Mouse (Mus musculus) kidney, postnatal 14 days (tissue): ENCODE data around the gene Sv2a.

Experiments used
- DNase-seq: peaks from one replicate; pipeline ENCODE4 v3.0.0; 2022; ENCODE audit warnings: mixed read lengths

The Sv2a gene

DNA sequence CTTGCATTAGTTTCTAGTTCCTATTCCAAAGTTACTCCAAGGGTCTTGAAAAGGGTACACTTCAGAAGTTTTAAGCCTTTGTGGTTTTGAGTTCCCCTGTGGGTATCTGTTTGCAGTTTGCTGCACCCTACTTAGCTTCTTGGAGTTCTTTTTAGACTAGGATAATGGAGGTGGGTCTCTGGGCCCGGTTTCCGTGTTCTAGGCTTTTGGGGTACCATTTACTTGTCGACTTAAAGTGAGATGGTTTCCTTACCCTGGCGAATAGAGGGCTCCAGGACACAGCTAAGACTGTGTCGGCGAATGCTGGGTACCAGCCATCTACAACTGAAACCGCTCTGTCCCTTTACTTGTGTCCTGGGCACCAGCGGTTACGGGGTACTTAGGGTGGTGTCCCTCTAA lies 40.7 kb downstream of the Sv2a start:
- no peak for DNase-seq

GRCm38 (mm10) chr3:96222774-96223173 lies 41.8 kb downstream of the Sv2a start:
- no peak for DNase-seq

DNA sequence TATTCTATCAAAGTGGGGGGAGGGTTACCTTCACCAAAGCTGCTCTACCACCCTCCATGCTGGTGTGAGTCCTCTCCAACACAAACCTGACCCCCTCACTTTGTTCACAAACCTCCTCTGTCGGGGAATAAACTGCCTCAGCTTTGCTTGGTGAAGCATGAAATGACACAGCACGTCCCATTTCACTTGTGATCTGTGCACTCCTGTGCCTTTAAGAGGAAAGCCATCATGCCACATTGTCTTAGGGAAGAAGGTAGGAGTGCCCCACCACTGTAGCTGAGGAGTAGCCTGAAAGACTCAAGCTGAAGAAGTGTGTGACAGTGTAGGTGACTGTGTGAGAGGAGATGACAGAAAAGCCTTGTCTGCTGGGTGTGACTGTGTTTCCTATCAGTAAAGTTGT lies 44.5 kb downstream of the Sv2a start:
- DNase-seq: no peak

- no peak for DNase-seq
Observed at GRCm38 (mm10) chr3:96226695-96227648, 46.0 kb downstream of the Sv2a start.

DNA sequence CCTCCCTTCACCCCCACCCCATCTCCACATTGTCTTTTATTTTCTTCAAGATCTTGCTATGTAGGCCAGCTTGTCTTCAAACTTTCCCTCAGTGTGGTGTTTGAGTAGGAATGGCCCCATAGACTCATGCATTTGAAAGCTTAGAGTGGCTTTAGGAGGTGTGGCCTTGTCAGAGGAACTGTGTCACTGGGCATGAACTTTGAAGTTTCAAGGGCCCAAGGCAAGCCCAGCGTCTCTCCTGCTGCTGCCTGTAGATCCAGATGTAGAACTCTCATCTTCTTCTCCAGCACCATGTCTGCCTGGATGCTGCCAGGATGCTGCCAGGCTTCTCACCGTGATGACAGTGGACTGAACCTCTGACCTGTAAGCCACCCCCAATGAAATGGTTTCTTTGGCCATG lies 47.9 kb downstream of the Sv2a start:
- no peak for DNase-seq

DNA sequence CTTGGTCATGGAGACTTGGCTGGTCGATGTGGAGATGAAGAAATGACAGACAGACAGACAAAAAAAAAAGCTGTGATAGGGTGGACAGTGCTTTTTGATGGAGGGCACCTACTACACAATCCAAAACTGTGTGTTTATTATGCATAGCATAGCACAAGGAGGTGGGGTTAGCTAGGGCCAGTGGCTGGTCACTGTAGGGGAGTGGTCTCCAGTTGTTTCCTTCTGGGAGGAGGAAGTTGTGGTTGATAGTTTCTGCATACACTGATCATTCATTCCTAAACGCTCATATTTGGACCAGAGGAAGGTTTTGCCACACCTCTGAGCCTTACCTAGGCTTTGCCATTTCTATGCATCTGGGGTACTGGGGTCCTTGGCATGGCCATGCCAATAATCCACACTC lies 49.5 kb downstream of the Sv2a start:
- no peak for DNase-seq

DNA sequence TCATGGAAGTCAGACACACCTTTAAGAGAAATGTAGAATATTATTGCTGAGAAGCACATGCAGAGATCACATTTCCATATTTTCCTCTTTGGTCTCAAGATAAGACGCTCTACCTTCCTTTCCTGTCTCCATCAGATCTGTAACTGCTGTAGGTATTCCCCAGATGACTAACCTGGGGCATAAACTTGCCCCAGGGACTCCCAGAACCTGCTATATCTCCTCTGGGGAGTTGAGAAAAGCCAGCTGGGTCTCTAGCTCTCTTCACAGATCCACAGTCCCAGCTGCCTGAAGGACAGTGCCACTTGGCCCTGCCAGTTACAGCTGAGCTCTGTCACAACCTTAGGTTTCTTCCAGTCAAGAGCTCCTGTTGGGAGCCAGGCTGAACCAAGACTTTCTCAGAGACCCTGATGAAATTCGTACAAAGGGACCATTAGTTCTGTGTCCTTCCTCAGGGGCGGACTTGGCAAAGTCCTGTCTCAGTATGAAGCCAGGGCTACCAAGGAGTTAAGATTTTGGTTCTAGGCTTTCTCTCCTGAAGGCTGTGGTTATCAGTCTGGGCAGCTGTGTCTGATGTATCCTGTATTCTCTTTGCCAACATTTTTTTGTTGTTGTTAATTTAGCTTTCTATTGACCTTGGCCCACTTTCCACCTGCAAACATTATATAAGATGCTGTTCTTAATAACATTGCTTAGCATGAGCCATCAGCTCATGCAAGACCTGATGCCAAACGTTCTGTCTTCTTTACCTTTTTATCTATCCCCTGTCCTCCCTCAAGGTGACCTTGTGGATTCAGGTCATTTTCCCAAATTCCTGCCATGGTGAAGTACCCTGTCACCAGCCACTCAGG lies 50.2 kb downstream of the Sv2a start:
- DNase-seq: no peak

GRCm38 (mm10) chr3:96231758-96232120 lies 50.8 kb downstream of the Sv2a start:
- no peak for DNase-seq

DNA sequence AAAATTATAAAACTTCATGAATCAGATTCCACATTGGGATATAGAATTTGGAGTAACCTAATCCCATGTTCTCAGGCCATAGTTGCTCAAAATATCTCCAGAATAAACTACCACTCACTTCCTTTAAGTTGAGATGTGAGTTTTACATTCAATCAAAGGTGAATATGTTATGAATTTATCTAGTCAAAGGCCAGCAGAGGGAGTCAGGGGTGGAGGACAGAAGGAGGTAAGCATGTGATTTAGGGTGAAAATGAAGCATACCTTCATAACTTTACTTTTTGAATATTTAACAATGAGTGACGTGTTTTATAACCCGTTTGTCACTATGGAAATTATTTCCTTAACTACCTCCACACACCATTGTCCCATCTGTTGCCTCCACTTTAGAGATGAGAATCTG lies 54.0 kb downstream of the Sv2a start:
- no peak for DNase-seq

GRCm38 (mm10) chr3:96235836-96236235 lies 54.9 kb downstream of the Sv2a start:
- no peak for DNase-seq

DNA sequence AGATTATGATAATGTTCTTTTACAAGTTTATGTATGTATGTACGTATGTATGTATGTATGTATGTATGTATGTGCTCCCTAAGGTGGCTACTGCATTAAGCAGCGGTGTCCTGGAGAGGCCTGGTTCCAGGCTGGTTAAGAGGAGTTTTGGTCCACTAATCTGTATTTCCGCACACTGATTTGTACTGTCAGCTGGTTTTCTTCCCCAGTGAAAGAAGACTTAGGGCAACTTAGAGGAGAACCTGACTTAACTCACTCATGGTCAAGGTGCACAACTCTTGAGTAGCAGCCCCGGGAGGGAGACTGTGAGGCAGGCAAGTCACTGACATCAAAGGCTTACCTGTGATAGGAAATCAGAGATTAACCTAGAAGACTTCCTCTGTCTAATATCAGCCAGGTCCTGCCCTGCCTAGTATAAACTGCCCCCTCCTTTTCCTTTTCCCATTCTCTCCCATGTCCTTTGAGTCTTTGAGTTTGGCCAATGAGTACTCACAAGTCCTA lies 55.9 kb downstream of the Sv2a start:
- no peak for DNase-seq

DNA sequence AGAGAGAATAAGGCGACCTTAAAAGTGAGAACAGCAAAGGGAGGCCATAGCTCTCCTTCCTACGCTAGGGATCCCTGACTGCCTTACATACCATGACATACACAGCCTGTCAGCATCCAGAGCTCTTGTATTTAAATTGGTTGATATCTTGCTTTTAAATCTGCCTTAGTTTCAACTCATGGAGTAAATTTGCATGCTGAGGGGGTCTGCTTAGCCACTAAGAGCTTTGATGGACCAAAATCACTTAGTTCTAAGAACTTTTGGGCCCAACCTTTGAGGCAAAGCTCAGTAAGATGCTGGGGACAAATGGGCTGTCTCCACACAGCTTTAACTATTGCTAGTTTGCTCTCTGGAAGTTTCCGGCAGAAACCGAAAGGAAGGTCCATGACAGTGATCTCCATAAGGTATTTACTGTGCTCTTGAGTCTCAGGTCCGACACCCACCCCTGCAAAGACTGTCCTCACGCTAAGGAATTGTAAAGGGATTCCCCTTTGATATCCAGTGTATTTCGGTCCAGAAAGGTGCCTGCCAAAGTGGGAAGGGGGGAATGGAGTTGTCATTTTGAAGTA lies 56.5 kb downstream of the Sv2a start:
- no peak for DNase-seq

DNA sequence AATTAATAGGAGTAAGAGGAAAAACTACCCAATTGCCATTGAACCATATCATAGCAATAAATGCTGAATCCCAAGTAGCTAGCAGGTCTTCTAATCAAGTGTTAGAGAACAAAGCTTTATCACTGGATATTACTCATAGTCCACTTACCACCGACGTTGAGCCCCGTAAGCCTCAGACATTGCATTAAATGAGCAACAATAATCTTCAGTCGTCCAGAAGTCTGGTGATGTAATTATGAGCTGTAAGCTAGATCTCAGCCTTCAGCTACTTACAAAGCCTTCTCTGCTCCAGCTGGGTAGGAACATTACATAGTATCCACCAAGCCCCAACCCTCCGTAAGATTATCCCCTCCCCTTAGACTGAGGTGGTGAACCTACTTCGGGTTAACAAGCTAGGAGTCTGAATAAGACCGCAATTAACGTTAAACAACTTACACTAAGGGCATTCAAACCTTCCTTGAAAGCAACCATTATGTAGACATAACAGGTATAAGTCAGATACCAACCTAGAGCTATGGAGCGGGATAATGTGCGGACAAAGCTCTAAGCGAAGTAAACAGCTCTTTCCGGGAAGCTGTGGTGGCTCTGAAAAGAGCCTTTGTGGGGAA lies 57.1 kb downstream of the Sv2a start:
- no peak for DNase-seq

DNA sequence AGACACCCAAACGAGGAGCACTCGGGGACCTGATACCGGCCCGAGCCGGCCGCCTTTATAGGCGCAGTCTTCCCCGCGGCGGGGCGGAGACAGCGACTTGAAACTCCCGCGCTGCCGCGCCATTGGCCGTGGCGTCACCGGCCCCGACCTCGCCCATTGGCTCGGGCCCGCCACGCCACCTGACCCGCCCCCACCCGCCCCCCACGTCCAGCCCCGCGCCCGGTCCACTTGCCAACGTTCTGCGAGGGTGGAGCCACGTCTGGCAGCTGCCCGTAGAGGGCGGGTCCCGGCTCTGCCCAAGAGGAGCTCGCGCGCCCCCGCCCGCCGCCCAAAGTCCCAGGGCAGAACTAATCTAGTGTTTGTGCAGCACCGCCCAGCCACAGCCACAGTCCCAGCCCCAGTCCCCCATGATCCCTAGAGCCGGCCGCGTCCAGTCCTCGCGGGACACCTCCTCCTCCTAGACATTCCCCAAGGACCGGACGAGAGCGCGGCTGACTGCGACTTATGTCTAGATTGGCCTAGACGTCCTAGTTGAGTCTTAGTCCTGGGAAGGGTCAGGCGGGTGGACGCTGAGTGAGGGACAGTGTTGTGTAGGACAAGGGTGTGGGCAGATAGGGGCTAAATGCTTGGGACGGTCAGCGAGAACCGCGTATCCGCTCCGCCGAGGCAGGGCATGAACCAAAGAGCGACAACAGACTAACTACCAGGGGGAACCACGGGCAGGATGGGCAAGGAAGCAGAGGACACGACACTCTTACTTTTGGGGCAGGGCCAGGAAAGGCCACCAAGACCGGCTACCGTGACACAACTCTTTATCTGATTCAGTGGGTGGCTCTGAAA lies 58.2 kb downstream of the Sv2a start, which contains the start of gene Hist2h3c2:
TSS of gene Hist2h3c2 (minus strand) at position 174 of the 840 bp plus-strand sequence.
- DNase-seq: peak; percentile 78

GRCm38 (mm10) chr3:96239949-96240798 lies 59.2 kb downstream of the Sv2a start, which contains the start of gene Hist2h2aa2:
Gene Hist2h2aa2, minus strand, starts transcription at chr3:96240276.
- DNase-seq: peak; percentile 97

GRCm38 (mm10) chr3:96240799-96241197 lies 59.8 kb downstream of the Sv2a start:
- no peak for DNase-seq

GRCm38 (mm10) chr3:96243921-96244572 lies 63.1 kb downstream of the Sv2a start:
- DNase-seq: peak; percentile 21
